In the genomic region with DNA sequence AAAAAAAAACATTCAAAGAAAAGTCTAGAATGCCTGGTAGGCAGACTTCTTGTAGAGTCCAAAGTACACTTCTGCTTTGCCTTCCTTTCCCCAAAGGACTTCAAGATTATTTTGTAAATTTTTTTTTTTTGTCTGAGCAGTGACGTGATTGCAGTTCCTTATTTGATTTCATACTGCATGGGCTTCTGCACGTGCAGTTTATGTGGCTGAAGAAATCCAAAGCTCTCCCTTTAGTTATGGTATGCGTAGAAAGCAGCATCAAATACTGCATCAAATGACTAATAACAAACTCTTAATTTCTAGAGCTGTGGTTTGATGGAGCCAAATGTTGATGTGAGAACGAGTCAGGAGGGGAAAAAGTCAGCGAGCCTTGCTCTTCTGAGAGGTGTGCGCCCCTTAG, we compare ENCODE assay signal across 8 mouse cellular contexts. TPM values are rescaled to one million over a fixed set of nuclear protein-coding genes. Genes with fewer than 3 reads are reported as not detected.
DNase-seq lines count a peak whose midpoint lies in the region; ATAC-seq and TF ChIP-seq lines count a peak whose summit lies in the region.

No protein-coding gene starts in this region.

- peak; percentile 56 for DNase-seq in lung, embryonic 14.5 days
- no peak for DNase-seq in lung, adult 18-20 months
- DNase-seq in forebrain, embryonic 10.5 days (ENCODE audit: extremely low spot score, low spot score), result no peak
- DNase-seq in thymus, adult 18-20 months, result no peak
- no peak for DNase-seq in urinary bladder, adult 2 months (ENCODE audit: low spot score)
- DNase-seq in kidney, postnatal 14 days, result no peak

- no peak for TF ChIP-seq POLR2A in olfactory bulb, adult 2 months (IDR thresholded peaks at IDR 0.05; ENCODE audit: insufficient read depth, low read depth, low read length)

- 0 out of 2 replicates have a peak, but pooled peaks cover 9% of the 10 kb centered on the region for H3K36me3 ChIP-seq in lung, embryonic 14.5 days (ENCODE audit: insufficient read depth)
- H3K36me3 ChIP-seq in forebrain, embryonic 10.5 days (replicated peaks), result peaks cover 40% of the 10 kb centered on the region
- no peaks in the 10 kb centered on the region for H3K36me3 ChIP-seq in limb, embryonic 12.5 days

- TF ChIP-seq CTCF in lung, embryonic 14.5 days (IDR thresholded peaks at IDR 0.05; ENCODE audit: low read depth), result no peak
- no peak for TF ChIP-seq CTCF in olfactory bulb, adult 2 months (IDR thresholded peaks at IDR 0.05; ENCODE audit: insufficient read depth, low read depth, low read length)

- peak overlapping the region; percentile 40 for H3K9ac ChIP-seq in lung, embryonic 14.5 days
- H3K9ac ChIP-seq in limb, embryonic 12.5 days (replicated peaks), result no peak overlapping the region

- H3K4me2 ChIP-seq in lung, embryonic 14.5 days, result peak overlapping the region; percentile 93
- peak overlapping the region; percentile 95 for H3K4me2 ChIP-seq in limb, embryonic 12.5 days

- H3K4me1 ChIP-seq in lung, embryonic 14.5 days (ENCODE audit: insufficient read depth), result peaks cover 4% of the 10 kb centered on the region; the same call in 1 of the 2 replicates
- peaks cover 28% of the 10 kb centered on the region for H3K4me1 ChIP-seq in forebrain, embryonic 10.5 days
- peaks cover 15% of the 10 kb centered on the region for H3K4me1 ChIP-seq in limb, embryonic 12.5 days (replicated peaks)
- no peaks in the 10 kb centered on the region for H3K4me1 ChIP-seq in olfactory bulb, adult 2 months (ENCODE audit: control insufficient read depth, insufficient read depth, low read length)

- no peak overlapping the region for H3K27ac ChIP-seq in lung, embryonic 14.5 days (ENCODE audit: low read depth)
- no peak overlapping the region for H3K27ac ChIP-seq in forebrain, embryonic 10.5 days
- no peak overlapping the region for H3K27ac ChIP-seq in limb, embryonic 12.5 days
- no peak overlapping the region for H3K27ac ChIP-seq in olfactory bulb, adult 2 months (ENCODE audit: insufficient read depth, low read depth, low read length)

- no peaks in the 10 kb centered on the region for H3K9me3 ChIP-seq in lung, embryonic 14.5 days (ENCODE audit: low read depth, low read length)
- H3K9me3 ChIP-seq in forebrain, embryonic 10.5 days, result no peaks in the 10 kb centered on the region
- H3K9me3 ChIP-seq in limb, embryonic 12.5 days, result no peaks in the 10 kb centered on the region

- peak overlapping the region; percentile 99 for H3K4me3 ChIP-seq in lung, embryonic 14.5 days (ENCODE audit: low read depth, low read length)
- H3K4me3 ChIP-seq in forebrain, embryonic 10.5 days, result peak overlapping the region; percentile 97
- H3K4me3 ChIP-seq in limb, embryonic 12.5 days (replicated peaks), result peak overlapping the region; percentile 15; the same call in 1 of the 2 replicates
- peak overlapping the region; percentile 51 for H3K4me3 ChIP-seq in olfactory bulb, adult 2 months (ENCODE audit: insufficient read depth, low read depth, low read length)

- ATAC-seq in lung, embryonic 14.5 days (ENCODE audit: insufficient read depth), result no peak
- no peak for ATAC-seq in limb, embryonic 12.5 days (ENCODE audit: insufficient number of reproducible peaks, insufficient read depth, low FRiP score, low TSS enrichment, low read depth)

- 26% methylated on average over 6 of the region's 6 CpGs for WGBS in lung, embryonic 14.5 days
- WGBS in forebrain, embryonic 10.5 days, result 47% methylated on average over 6 of the region's 6 CpGs
- WGBS in limb, embryonic 12.5 days, result 42% methylated on average over 6 of the region's 6 CpGs
- WGBS in olfactory bulb, adult 2 months, result 3% methylated on average over 6 of the region's 6 CpGs

- no peaks in the 10 kb centered on the region for H3K27me3 ChIP-seq in lung, embryonic 14.5 days (ENCODE audit: insufficient read depth, low read length)
- H3K27me3 ChIP-seq in forebrain, embryonic 10.5 days (ENCODE audit: poor library complexity, severe bottlenecking), result no peaks in the 10 kb centered on the region
- H3K27me3 ChIP-seq in limb, embryonic 12.5 days, result no peaks in the 10 kb centered on the region

RNA-seq across cellular contexts. Expression of gene Pten, which starts 3.2 kb away (rescaled TPM):
- 14.9 and 15.4 TPM in 2 replicates for polyA plus RNA-seq in lung, embryonic 14.5 days (2014; fragmentation: Nextera tagmentation; extraction: Ambion mirVana)
- polyA plus RNA-seq in forebrain, embryonic 10.5 days (2016; fragmentation: Nextera tagmentation; extraction: Ambion mirVana), result 7.3 and 8.7 TPM in 2 replicates
- 9.3 and 10.2 TPM in 2 replicates for polyA plus RNA-seq in limb, embryonic 12.5 days (2016; fragmentation: Nextera tagmentation; extraction: Ambion mirVana)
- polyA plus RNA-seq in olfactory bulb, adult 2 months (2012; ENCODE audit: insufficient read depth, insufficient read length, low replicate concordance, missing spikeins), result 127 and 174 TPM in 2 replicates
- 22.0 and 32.3 TPM in 2 replicates for polyA plus RNA-seq in urinary bladder, adult 2 months (2012; rRNA removed)

RNA-seq across cellular contexts. Expression of gene Atad1, which starts 20.9 kb away (rescaled TPM):
- polyA plus RNA-seq in lung, embryonic 14.5 days (2014; fragmentation: Nextera tagmentation; extraction: Ambion mirVana), result 66.9 and 67.6 TPM in 2 replicates
- 79.9 and 81.1 TPM in 2 replicates for polyA plus RNA-seq in forebrain, embryonic 10.5 days (2016; fragmentation: Nextera tagmentation; extraction: Ambion mirVana)
- polyA plus RNA-seq in limb, embryonic 12.5 days (2016; fragmentation: Nextera tagmentation; extraction: Ambion mirVana), result 62.8 and 65.8 TPM in 2 replicates
- polyA plus RNA-seq in olfactory bulb, adult 2 months (2012; ENCODE audit: insufficient read depth, insufficient read length, low replicate concordance, missing spikeins), result not detected in 2 replicates
- polyA plus RNA-seq in urinary bladder, adult 2 months (2012; rRNA removed), result 39.9 and 43.1 TPM in 2 replicates

Comparison
In these comparisons a context has a peak if more than half of its experiments do, and no peak if none do; other contexts are left out.
1. H3K4me3 ChIP-seq: peak in every context shown above with its lines; median percentile 99 in lung, embryonic 14.5 days; 97 in forebrain, embryonic 10.5 days; 51 in olfactory bulb, adult 2 months; 15 in limb, embryonic 12.5 days.
2. RNA of gene Atad1, which starts 20.9 kb away (polyA plus RNA-seq): 79.9 to 81.1 TPM in forebrain, embryonic 10.5 days, 66.9 to 67.6 TPM in lung, embryonic 14.5 days, 62.8 to 65.8 TPM in limb, embryonic 12.5 days and 39.9 to 43.1 TPM in urinary bladder, adult 2 months; not detected in olfactory bulb, adult 2 months; every median in the first group is over 10 times any median in the second.